Mouse (Mus musculus): Measurements from ENCODE around the gene Rfxap. TPM values are rescaled to one million over a fixed set of nuclear protein-coding genes. Genes with fewer than 3 reads are reported as not detected.

Gene Rfxap
- polyA plus RNA-seq (2015; fragmentation: Nextera tagmentation; extraction: Ambion mirVana), result 22.6 and 26.0 TPM in 2 replicates

DNA sequence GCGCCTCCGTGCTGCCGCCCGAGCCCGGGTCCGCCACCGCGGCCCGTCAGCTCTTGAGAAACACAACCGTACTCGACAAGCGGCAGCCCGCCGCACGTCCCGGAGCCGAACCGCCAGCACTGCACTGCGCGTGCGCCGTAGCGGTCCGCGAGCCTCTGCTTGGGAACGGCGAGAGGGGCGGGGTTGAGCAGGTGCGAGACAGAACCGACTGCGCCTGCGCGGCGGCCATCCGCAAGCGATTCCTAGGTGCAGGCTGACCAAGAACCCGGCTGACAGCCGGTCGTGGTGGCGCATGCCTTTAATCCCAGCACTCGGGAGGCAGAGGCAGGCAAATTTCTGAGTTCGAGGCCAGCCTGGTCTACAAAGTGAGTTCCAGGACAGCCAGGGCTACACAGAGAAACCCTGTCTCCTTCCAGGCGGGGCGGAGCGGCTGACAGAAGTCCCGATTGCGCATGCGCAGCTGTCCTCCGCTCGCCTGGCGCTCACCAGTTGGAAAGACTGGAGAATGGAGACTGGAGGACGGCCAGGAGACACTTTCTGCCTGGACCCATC is at the start of gene Rfxap:
Rfxap (minus strand) TSS at position 126 of the 552 bp plus-strand sequence.
- peak within 1 kb of the TSS; percentile 96 for H3K9ac ChIP-seq
- H3K4me1 ChIP-seq, result peaks cover 22% of the 10 kb centered on the region
- peak within 1 kb of the TSS; percentile 90 for H3K4me2 ChIP-seq
- WGBS, result 1% methylated on average over 52 of the region's 52 CpGs
- H3K27ac ChIP-seq (replicated peaks), result peak within 1 kb of the TSS; percentile 96
- H3K4me3 ChIP-seq, result peak within 1 kb of the TSS; percentile 92
- no peaks in the 10 kb centered on the region for H3K9me3 ChIP-seq
- H3K36me3 ChIP-seq, result peaks cover 27% of the 10 kb centered on the region
- peak; percentile 95 for ATAC-seq (ENCODE audit: extremely low read depth, insufficient number of reproducible peaks, low FRiP score, low TSS enrichment)
- peaks cover 5% of the 10 kb centered on the region for H3K27me3 ChIP-seq (replicated peaks)

DNA sequence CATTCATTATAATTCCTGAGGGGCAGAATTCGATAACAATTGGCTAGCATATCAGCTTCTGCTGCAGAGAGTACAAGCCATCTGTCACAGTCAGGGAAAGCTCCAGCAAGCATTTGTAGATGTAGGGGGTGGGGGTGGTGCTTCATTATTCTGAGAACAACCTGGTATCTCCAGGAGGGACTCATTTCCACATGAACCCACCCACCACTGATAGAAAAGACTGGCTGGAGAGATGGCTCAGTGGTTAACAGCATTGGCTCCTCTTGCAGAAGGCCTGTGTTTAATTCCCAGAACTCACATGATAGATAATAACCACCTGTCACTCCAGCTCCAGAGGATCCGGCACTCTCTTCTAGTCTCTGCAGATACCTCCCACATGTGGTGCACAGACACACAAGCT is 27.8 kb upstream of the Rfxap start:
- no peaks in the 10 kb centered on the region for H3K9me3 ChIP-seq
- WGBS, result 68% methylated on average over 2 of the region's 2 CpGs
- H3K4me1 ChIP-seq, result no peaks in the 10 kb centered on the region
- no peak for ATAC-seq (ENCODE audit: extremely low read depth, insufficient number of reproducible peaks, low FRiP score, low TSS enrichment)
- H3K36me3 ChIP-seq, result no peaks in the 10 kb centered on the region
- no peak overlapping the region for H3K4me2 ChIP-seq
- H3K27me3 ChIP-seq (replicated peaks), result no peaks in the 10 kb centered on the region
- H3K4me3 ChIP-seq, result no peak overlapping the region
- no peak overlapping the region for H3K27ac ChIP-seq (replicated peaks)
- H3K9ac ChIP-seq, result no peak overlapping the region

DNA sequence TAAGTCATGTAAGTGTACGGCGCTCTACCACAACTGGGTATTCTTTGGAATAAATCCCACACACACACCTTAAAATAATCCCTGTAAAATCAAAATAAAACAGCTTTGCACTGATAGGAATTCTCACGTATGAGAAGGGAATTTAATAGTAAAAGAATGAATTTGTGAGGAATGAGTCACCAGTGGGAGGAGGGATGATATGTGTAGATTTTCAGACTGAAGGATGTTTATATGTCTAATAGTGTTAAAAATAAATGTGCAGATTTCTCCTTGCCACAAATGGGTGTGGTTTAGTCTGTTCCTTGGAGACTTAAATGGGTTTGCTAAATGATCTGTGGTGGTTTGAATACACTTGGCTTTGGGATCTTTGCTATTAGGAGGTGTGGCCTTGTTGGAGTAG is 24.9 kb upstream of the Rfxap start:
- Histone ChIP-seq H3K27ac (replicated peaks) (no peak overlapping the region), H3K36me3 (no peaks in the 10 kb centered on the region), H3K4me1 (no peaks in the 10 kb centered on the region), H3K9ac (no peak overlapping the region), H3K9me3 (no peaks in the 10 kb centered on the region), H3K4me2 (no peak overlapping the region), H3K27me3 (replicated peaks) (no peaks in the 10 kb centered on the region), H3K4me3 (no peak overlapping the region)
- ATAC-seq (ENCODE audit: extremely low read depth, insufficient number of reproducible peaks, low FRiP score, low TSS enrichment), result no peak
- WGBS, result 83% methylated on average over 3 of the region's 3 CpGs

DNA sequence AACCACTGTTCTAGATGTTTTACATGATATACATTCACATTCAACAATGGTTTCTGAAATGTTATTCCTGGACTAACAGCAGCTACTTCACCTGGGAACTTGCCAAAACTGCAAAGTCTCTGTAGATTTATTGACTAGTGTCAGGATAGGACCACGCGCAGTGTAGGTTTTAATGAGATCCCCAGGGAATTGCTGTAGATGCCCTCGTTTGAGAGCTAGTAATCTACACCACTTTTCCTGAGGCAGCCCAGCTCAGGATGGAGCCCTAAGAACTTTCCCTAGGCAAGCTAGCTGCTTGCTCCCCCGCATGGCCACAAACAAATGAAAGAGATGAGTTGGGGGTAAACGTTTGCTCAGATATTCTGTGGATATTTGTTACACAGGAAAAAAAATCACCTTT is 14.9 kb upstream of the Rfxap start:
- Histone ChIP-seq H3K27me3 (replicated peaks) (0 out of 2 replicates have a peak, but pooled peaks cover 2% of the 10 kb centered on the region), H3K4me3 (no peak overlapping the region), H3K27ac (replicated peaks) (no peak overlapping the region), H3K9ac (no peak overlapping the region), H3K4me1 (no peaks in the 10 kb centered on the region), H3K9me3 (no peaks in the 10 kb centered on the region), H3K4me2 (no peak overlapping the region), H3K36me3 (no peaks in the 10 kb centered on the region)
- ATAC-seq (ENCODE audit: extremely low read depth, insufficient number of reproducible peaks, low FRiP score, low TSS enrichment), result no peak
- WGBS, result 69% methylated on average over 5 of the region's 5 CpGs

DNA sequence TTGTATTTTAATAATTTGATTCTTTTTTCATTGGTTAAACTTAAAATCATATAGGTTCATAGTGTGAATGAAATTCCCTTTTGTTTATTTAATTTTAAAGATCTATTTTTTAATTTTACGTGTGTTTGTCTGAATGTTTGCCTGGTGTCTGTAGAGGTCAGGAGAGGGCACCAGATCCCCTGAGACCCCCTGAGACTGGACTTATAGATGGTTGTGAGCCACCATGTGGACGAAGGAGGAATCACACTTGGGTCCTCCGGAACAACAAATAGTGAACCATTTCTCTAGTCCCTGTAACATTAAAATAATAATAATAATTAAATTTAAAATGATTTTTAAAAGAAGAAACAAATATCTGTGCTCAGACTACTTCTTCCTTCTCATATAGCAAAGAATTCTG is 7.7 kb upstream of the Rfxap start:
- no peak for ATAC-seq (ENCODE audit: extremely low read depth, insufficient number of reproducible peaks, low FRiP score, low TSS enrichment)
- 17% methylated on average over 3 of the region's 3 CpGs for WGBS
- H3K27ac ChIP-seq (replicated peaks), result no peak overlapping the region
- no peaks in the 10 kb centered on the region for H3K4me1 ChIP-seq
- H3K27me3 ChIP-seq (replicated peaks), result peaks cover 14% of the 10 kb centered on the region
- H3K9me3 ChIP-seq, result no peaks in the 10 kb centered on the region
- no peak overlapping the region for H3K4me2 ChIP-seq
- H3K9ac ChIP-seq, result no peak overlapping the region
- H3K36me3 ChIP-seq, result no peaks in the 10 kb centered on the region
- no peak overlapping the region for H3K4me3 ChIP-seq

DNA sequence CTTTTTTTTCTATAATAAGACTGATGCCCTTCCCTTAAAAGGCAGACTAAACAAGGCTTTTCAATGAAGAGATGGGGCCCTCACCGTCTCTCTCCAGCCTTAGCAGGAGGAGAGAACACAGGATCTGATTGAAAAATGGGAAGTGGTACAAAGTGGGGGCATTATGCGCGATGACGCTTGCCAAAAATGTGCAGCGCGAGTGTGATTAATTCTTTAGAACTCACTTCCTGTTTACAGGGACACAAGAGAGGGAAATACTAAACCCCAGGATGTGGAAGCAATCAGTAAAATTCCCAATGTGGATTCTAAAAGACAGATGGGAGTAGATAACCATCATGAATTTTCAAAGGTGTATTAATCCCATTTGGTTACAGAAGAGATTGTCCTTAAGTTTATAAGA is 7.0 kb upstream of the Rfxap start:
- Histone ChIP-seq H3K36me3 (no peaks in the 10 kb centered on the region), H3K4me3 (no peak overlapping the region), H3K9ac (no peak overlapping the region), H3K4me2 (no peak overlapping the region), H3K4me1 (no peaks in the 10 kb centered on the region), H3K27me3 (replicated peaks) (peaks cover 14% of the 10 kb centered on the region), H3K27ac (replicated peaks) (no peak overlapping the region), H3K9me3 (no peaks in the 10 kb centered on the region)
- 76% methylated on average over 6 of the region's 6 CpGs for WGBS
- no peak for ATAC-seq (ENCODE audit: extremely low read depth, insufficient number of reproducible peaks, low FRiP score, low TSS enrichment)

DNA sequence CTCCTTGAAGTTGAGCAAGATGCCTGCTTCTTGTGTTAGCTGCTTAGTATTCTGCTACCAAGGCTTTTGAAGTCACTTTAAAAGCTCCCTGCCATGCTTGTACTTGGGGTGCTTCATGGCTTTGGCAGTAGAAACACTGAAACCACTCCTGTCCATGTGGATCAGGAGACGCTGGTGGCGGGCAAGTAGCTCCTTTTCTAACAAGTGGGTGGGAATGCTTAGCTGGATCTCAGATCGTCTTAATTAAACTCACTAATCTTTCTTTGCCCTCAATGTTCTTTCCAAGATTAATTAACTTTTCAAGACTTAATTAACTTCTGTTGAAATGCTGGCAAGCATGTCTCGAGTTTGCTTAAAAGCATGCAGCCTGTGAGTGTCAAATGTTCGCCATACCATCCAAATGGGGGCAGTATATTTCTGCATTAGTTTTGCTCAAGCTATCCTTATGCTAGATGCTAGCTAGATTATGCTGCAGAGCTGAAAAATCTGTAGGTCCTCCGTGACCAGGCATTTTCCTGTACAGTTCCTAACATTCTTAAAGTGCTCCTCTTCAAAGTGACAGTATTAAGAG is 5.9 kb upstream of the Rfxap start:
- no peak overlapping the region for H3K27ac ChIP-seq (replicated peaks)
- no peak overlapping the region for H3K4me2 ChIP-seq
- no peaks in the 10 kb centered on the region for H3K36me3 ChIP-seq
- peaks cover 12% of the 10 kb centered on the region for H3K27me3 ChIP-seq (replicated peaks)
- H3K9ac ChIP-seq, result no peak overlapping the region
- 64% methylated on average over 6 of the region's 6 CpGs for WGBS
- no peak for ATAC-seq (ENCODE audit: extremely low read depth, insufficient number of reproducible peaks, low FRiP score, low TSS enrichment)
- no peak overlapping the region for H3K4me3 ChIP-seq
- no peaks in the 10 kb centered on the region for H3K9me3 ChIP-seq
- H3K4me1 ChIP-seq, result no peaks in the 10 kb centered on the region

DNA sequence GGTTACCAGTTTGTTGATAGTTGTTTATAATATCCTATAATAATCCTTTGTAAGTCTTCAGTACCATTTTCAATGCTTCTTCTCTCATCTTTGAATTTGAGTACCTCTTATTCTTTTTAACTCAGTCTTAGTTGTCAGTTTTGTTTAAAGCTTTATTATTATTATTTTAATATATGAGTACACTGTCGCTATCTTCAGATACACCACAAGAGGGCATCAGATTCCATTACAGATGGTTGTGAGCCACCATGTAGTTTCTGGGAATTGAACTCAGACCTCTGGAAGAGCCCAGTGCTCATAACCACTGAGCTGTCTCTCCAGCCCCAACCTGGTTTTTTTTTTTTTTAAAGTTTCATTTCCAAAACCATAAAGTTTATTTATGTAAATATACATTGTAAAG is 4.0 kb upstream of the Rfxap start:
- no peaks in the 10 kb centered on the region for H3K36me3 ChIP-seq
- H3K4me3 ChIP-seq, result no peak overlapping the region
- H3K9ac ChIP-seq, result no peak overlapping the region
- no peak for ATAC-seq (ENCODE audit: extremely low read depth, insufficient number of reproducible peaks, low FRiP score, low TSS enrichment)
- peaks cover 11% of the 10 kb centered on the region for H3K27me3 ChIP-seq (replicated peaks)
- H3K4me2 ChIP-seq, result no peak overlapping the region
- 45% methylated on average over 1 of the region's 1 CpGs for WGBS
- H3K27ac ChIP-seq (replicated peaks), result no peak overlapping the region
- H3K9me3 ChIP-seq, result no peaks in the 10 kb centered on the region
- H3K4me1 ChIP-seq, result peaks cover 7% of the 10 kb centered on the region

DNA sequence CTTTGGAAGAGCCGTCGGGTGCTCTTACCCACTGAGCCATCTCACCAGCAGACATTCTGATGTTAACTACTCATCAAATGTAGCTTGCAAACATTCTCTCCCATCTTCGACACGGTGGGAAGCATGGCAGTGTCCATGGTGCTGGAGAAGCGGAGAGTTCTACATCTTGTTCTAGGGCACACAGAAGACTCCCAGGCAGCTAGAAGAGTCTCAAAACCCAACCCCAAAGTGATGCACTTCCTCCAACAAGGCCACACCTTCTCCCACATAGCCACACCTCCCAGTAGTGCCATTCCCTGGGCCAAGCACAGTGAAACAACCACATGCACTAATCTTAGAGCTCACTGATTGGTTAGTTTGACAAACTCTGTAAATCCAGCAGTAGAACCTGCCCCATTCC is 1.5 kb upstream of the Rfxap start:
- no peak overlapping the region for H3K4me2 ChIP-seq
- H3K27ac ChIP-seq (replicated peaks), result no peak overlapping the region
- no peak for ATAC-seq (ENCODE audit: extremely low read depth, insufficient number of reproducible peaks, low FRiP score, low TSS enrichment)
- no peaks in the 10 kb centered on the region for H3K9me3 ChIP-seq
- peaks cover 11% of the 10 kb centered on the region for H3K27me3 ChIP-seq (replicated peaks)
- peaks cover 14% of the 10 kb centered on the region for H3K36me3 ChIP-seq
- peaks cover 22% of the 10 kb centered on the region for H3K4me1 ChIP-seq
- 40% methylated on average over 5 of the region's 5 CpGs for WGBS
- no peak overlapping the region for H3K4me3 ChIP-seq
- H3K9ac ChIP-seq, result no peak overlapping the region

DNA sequence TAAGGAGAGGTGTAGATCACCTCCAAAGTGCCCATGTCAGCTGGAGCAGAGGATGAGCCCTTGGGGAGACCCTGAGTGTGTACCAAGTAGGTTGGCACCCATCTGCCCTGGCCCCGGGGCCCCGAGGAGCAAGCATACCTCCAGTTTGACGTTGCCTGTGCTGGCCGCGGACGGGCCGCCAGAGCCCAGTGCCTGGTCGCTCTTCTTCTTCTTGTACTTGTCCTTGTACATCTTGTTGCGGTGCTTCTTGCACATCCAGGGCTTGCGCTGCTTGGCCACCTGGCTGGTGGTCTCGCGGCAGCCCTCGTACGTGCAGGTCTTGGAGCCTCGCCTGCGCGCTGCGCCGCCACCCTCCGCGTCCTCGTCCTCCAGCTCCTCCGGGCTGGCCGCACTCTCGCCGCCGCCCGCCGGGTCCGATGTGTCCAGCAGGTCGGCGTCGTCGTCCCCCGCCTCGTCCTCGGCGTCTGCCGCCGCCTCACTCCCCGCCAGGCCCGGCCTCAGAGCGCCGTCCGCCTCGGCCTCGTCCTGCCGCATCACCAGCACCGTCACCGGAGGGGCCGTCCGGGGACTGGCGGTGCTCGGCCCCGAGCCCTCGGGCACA is 430 bp downstream of the Rfxap start:
- Histone ChIP-seq H3K4me2 (peak overlapping the region; percentile 90), H3K9ac (peak overlapping the region; percentile 96), H3K9me3 (no peaks in the 10 kb centered on the region), H3K27me3 (replicated peaks) (peaks cover 5% of the 10 kb centered on the region), H3K36me3 (peaks cover 32% of the 10 kb centered on the region), H3K27ac (replicated peaks) (peak overlapping the region; percentile 96), H3K4me1 (peaks cover 22% of the 10 kb centered on the region), H3K4me3 (peak overlapping the region; percentile 92)
- no peak for ATAC-seq (ENCODE audit: extremely low read depth, insufficient number of reproducible peaks, low FRiP score, low TSS enrichment)
- under 1% methylated on average over 54 of the region's 56 CpGs for WGBS

DNA sequence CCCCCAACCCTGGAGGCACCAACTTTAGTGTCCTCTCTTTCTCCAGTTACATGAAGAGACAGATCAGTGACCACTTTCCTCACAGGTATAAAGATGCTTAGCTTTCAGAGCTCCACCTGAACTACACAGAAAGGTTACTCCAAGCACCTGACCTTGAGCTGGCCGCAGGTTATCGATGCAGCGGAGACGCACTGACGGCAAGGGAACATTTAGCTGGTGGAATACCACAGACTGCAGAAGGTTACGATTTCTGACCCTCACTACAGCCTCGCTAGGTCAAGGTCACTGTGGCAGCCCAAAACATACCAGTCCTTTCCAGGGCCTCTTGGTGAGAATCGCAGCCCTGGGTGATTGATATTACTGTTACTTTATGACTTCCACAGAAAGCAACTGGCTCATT is 3.9 kb downstream of the Rfxap start:
- peaks cover 22% of the 10 kb centered on the region for H3K4me1 ChIP-seq
- peaks cover 32% of the 10 kb centered on the region for H3K36me3 ChIP-seq
- H3K9ac ChIP-seq, result no peak overlapping the region
- no peaks in the 10 kb centered on the region for H3K27me3 ChIP-seq (replicated peaks)
- 88% methylated on average over 8 of the region's 8 CpGs for WGBS
- H3K4me2 ChIP-seq, result no peak overlapping the region
- ATAC-seq (ENCODE audit: extremely low read depth, insufficient number of reproducible peaks, low FRiP score, low TSS enrichment), result no peak
- no peak overlapping the region for H3K4me3 ChIP-seq
- no peak overlapping the region for H3K27ac ChIP-seq (replicated peaks)
- H3K9me3 ChIP-seq, result no peaks in the 10 kb centered on the region

DNA sequence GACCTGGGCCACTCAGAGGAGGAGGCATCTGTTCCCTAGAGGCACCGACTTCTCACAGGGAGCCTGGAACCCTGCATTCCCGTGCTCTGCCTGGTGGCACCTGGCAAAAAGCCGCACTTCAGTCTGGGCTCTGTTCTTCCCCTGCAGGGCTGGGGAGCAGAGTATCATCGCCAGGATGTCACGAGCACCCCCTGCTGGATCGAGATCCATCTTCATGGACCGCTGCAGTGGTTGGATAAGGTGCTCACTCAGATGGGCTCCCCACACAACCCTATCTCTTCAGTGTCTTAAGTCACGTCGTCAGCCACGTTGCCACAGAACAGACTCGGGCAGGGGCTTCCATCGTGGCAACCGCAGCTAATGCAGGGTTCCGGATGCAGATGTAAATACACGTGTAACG is 10.4 kb downstream of the Rfxap start:
- H3K9me3 ChIP-seq, result peaks cover 6% of the 10 kb centered on the region; the same call in 1 of the 2 replicates
- H3K4me1 ChIP-seq, result peaks cover 9% of the 10 kb centered on the region
- no peak overlapping the region for H3K27ac ChIP-seq (replicated peaks)
- H3K9ac ChIP-seq, result 0 out of 2 replicates have a peak overlapping the region, but pooled peaks have one; percentile 42
- H3K4me3 ChIP-seq, result no peak overlapping the region
- no peak for ATAC-seq (ENCODE audit: extremely low read depth, insufficient number of reproducible peaks, low FRiP score, low TSS enrichment)
- no peaks in the 10 kb centered on the region for H3K27me3 ChIP-seq (replicated peaks)
- no peak overlapping the region for H3K4me2 ChIP-seq
- WGBS, result 28% methylated on average over 16 of the region's 16 CpGs
- H3K36me3 ChIP-seq, result peaks cover 20% of the 10 kb centered on the region
